29 mouse cellular contexts compared by ENCODE assay signal in genomic region chr4:43678541-43678940, GRCm38 (mm10). TPM values are rescaled to one million over a fixed set of nuclear protein-coding genes. Genes with fewer than 3 reads are reported as not detected.
DNase-seq lines count a peak whose midpoint lies in the region; ATAC-seq lines count a peak whose summit lies in the region.
"Had no signal": no experiment of that assay in that cellular context is flagged by ENCODE, and none has a peak within 500 bp of the region (broad histone marks: within the 10 kb centered on the region; RNA-seq: fewer than 3 reads in every experiment).

No protein-coding gene starts in this region.

- peak; percentile 50; the same call in 1 of the 2 replicates for ATAC-seq in frontal cortex, adult (ENCODE audit: low TSS enrichment)
- ATAC-seq: forebrain, embryonic 14.5 days; forebrain, embryonic 16.5 days had no signal

- DNase-seq in frontal cortex, adult 2 months (ENCODE audit: extremely low spot score in 1 of 2, low spot score in 1 of 2): no peak
- peak; percentile 20 to 61 for DNase-seq in layer of hippocampus, adult 18-20 months (ENCODE audit: low spot score in 2 of 2)
- DNase-seq in layer of hippocampus, adult 8-10 months (ENCODE audit: low spot score in 2 of 2): no peak
- peak; percentile 75 for DNase-seq in layer of hippocampus, adult 9-11 months
- DNase-seq in layer of hippocampus, postnatal 25 days (ENCODE audit: extremely low spot score in 1 of 2, low spot score in 1 of 2): no peak
- no peak for DNase-seq in adrenal gland, adult 8-10 months
- DNase-seq: adrenal gland, postnatal 14 days; cerebellum, adult 11-12 months; cerebellum, adult 9-11 months; cerebellum, postnatal 14 days; cerebellum, postnatal 36 days; embryo, embryonic 11 days had no signal

RNA-seq across cellular contexts. Expression of gene Fam221b, which starts 9.6 kb away (rescaled TPM):
- 0.88 and 0.94 TPM in 2 replicates for polyA plus RNA-seq in frontal cortex, adult 2 months (2012; rRNA removed)
- 1 to 10 TPM; 1.5 to 1.8 TPM for total RNA-seq in layer of hippocampus, adult 18-20 months (2021)
- 1 to 10 TPM in 3 of 4 experiments, under 1 TPM in 1; 0.84 to 1.5 (median 1.1) TPM for total RNA-seq in layer of hippocampus, adult 8-10 months (2022)
- 1 to 10 TPM; 1.2 to 1.3 TPM for total RNA-seq in layer of hippocampus, postnatal 25 days (2021)
- total RNA-seq in adrenal gland, adult 8-10 months (2022): under 1 TPM; 0.14 to 0.67 (median 0.41) TPM
- total RNA-seq: adrenal gland, postnatal 14 days had no signal
- polyA plus RNA-seq: adrenal gland, adult 2 months had no signal

RNA-seq across cellular contexts. Expression of gene Tmem8b, which starts 9.8 kb away (rescaled TPM):
- polyA plus RNA-seq in frontal cortex, adult 2 months (2012; rRNA removed): 35.5 and 38.0 TPM in 2 replicates
- total RNA-seq in layer of hippocampus, adult 18-20 months (2021): 10 to 100 TPM; 68.2 to 72.1 TPM
- total RNA-seq in layer of hippocampus, adult 8-10 months (2022): 10 to 100 TPM; 66.0 to 71.0 (median 68.4) TPM
- 10 to 100 TPM; 66.5 to 70.9 TPM for total RNA-seq in layer of hippocampus, postnatal 25 days (2021)
- 10 to 100 TPM in 2 of 4 experiments, 1 to 10 TPM in 2; 6.0 to 10.9 (median 8.3) TPM for total RNA-seq in adrenal gland, adult 8-10 months (2022)

RNA-seq across cellular contexts. Expression of gene Olfr70, which starts 22.1 kb away (rescaled TPM):
- not detected in 2 replicates for polyA plus RNA-seq in frontal cortex, adult 2 months (2012; rRNA removed)
- not detected for total RNA-seq in layer of hippocampus, adult 18-20 months (2021)
- not detected for total RNA-seq in layer of hippocampus, adult 8-10 months (2022)
- total RNA-seq in layer of hippocampus, postnatal 25 days (2021): not detected
- total RNA-seq in adrenal gland, adult 8-10 months (2022): not detected
- total RNA-seq: adrenal gland, adult 2 months; adrenal gland, postnatal 14 days; adrenal gland, postnatal 36 days; common myeloid progenitor, adult 5-6 weeks; ES-E14; MEL had no signal
- polyA plus RNA-seq: adrenal gland, adult 2 months; brain, embryonic 14.5 days; C2C12; cerebellum, adult 2 months; embryonic facial prominence, embryonic 11.5 days; embryonic facial prominence, embryonic 13.5 days; embryonic facial prominence, embryonic 15.5 days; erythroblast, embryonic 14.5 days; forebrain, embryonic 10.5 days; forebrain, embryonic 12.5 days; forebrain, embryonic 14.5 days; forebrain, embryonic 16.5 days had no signal

RNA-seq across cellular contexts. Expression of gene Hint2, which starts 22.3 kb away (rescaled TPM):
- polyA plus RNA-seq in frontal cortex, adult 2 months (2012; rRNA removed): 75.8 and 81.1 TPM in 2 replicates
- 10 to 100 TPM; 31.3 to 36.7 TPM for total RNA-seq in layer of hippocampus, adult 18-20 months (2021)
- 10 to 100 TPM; 25.3 to 39.2 (median 37.6) TPM for total RNA-seq in layer of hippocampus, adult 8-10 months (2022)
- total RNA-seq in layer of hippocampus, postnatal 25 days (2021): 10 to 100 TPM; 36.6 to 38.8 TPM
- 100 to 1,000 TPM in 1 of 4 experiments, 10 to 100 TPM in 3; 80.8 to 112 (median 97.8) TPM for total RNA-seq in adrenal gland, adult 8-10 months (2022)

RNA-seq across cellular contexts. Expression of gene Spag8, which starts 25.1 kb away (rescaled TPM):
- 2.1 and 2.6 TPM in 2 replicates for polyA plus RNA-seq in frontal cortex, adult 2 months (2012; rRNA removed)
- total RNA-seq in layer of hippocampus, adult 18-20 months (2021): 1 to 10 TPM; 1.4 to 2.3 TPM
- 1 to 10 TPM; 1.5 to 2.7 (median 2.0) TPM for total RNA-seq in layer of hippocampus, adult 8-10 months (2022)
- total RNA-seq in layer of hippocampus, postnatal 25 days (2021): 1 to 10 TPM; 1.4 to 1.5 TPM
- 1 to 10 TPM in 3 of 4 experiments, under 1 TPM in 1; 0.58 to 2.3 (median 1.4) TPM for total RNA-seq in adrenal gland, adult 8-10 months (2022)
- total RNA-seq: common myeloid progenitor, adult 5-6 weeks had no signal
- polyA plus RNA-seq: erythroblast, embryonic 14.5 days had no signal

Comparison
In these comparisons a context has a peak if more than half of its experiments do, and no peak if none do; other contexts are left out.
1. DNase-seq: peak in layer of hippocampus, adult 18-20 months (2 of 2) and layer of hippocampus, adult 9-11 months (single experiment); none in frontal cortex, adult 2 months (0 of 2), layer of hippocampus, adult 8-10 months (0 of 2), layer of hippocampus, postnatal 25 days (0 of 2) and adrenal gland, adult 8-10 months (single experiment).
2. RNA of gene Tmem8b, which starts 9.8 kb away (total RNA-seq): 68.2 to 72.1 TPM in layer of hippocampus, adult 18-20 months, 66.5 to 70.9 TPM in layer of hippocampus, postnatal 25 days and 66.0 to 71.0 TPM in layer of hippocampus, adult 8-10 months; 6.0 to 10.9 TPM in adrenal gland, adult 8-10 months; every median in the first group is over 4 times any median in the second.